Mouse (Mus musculus): ENCODE measurements at regions not wholly inside any gene's neighbourhood (a gene's known extent, or its start where the extent isn't known, plus 50 kb on each side); places are given as distances from the start of the nearest gene placed in this dataset.

DNA sequence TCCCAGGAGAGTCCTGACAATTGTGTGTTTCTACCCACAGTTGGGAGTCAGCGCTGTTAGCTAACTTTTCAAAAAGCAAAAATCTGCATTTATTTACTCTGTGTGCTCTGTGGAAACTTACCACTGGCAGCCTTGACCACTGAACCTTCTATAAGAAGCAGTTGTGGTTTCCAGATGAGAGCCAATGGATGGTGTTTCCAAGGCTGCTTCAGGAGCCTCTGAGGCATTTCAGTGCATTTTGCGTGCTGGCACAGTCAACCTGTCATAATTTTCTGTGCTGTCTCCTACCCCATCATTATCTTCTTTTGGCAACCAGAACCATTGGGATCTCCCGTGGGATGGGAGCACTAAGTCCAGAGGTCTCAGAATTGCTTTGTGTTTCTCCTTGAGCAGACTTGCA is 60.3 kb downstream of the 4930544G11Rik start:
- no peak for DNase-seq (ENCODE audit: low read depth, low spot score)
- WGBS = 92% methylated on average over 3 of the region's 3 CpGs

DNA sequence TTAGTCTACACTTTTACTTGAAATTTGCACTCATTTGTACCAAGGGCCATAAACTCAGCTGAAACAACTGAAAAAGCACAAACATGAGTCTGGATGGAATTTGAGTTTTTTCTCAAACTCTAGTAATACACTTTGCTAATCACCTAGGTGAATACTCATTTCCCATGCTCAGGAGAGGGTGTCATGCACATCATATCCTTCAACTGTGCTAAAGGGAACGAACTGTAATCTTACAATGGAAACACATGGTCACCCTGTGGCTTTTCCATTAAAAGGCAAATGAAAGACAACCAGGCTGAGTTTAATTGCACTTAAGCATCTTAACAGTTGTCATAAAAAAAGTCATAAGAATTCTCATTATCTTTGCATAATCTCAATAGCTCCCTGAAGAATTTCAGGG is 71.1 kb downstream of the 4930544G11Rik start:
- DNase-seq (ENCODE audit: low read depth, low spot score) = no peak
- WGBS = 55% methylated on average over 1 of the region's 1 CpGs

- no peak for DNase-seq (ENCODE audit: low read depth, low spot score)
- 80% methylated on average over 2 of the region's 2 CpGs for WGBS
These were observed 84.4 kb downstream of the 4930544G11Rik start for GRCm38 (mm10) chr6:66036789-66037188.

DNA sequence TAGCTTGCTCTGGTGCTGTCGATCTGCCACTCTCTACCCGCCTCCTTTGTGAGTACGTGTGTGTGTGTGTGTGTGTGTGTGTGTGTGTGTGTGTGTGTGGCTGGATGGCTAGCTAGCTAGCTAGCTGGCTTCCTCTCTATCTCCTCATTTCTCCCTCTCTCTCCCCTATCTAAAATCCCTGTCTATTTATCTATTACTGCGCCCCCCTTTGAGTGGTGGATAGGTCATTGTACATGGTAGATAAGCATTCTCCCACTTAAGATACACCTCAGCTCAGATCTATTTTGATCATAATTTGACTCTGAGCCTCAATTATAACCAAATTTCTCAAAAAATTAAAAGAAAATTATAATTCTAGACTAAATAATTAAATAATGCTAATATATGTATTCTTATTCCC is 99.4 kb downstream of the 4930544G11Rik start:
- 42% methylated on average over 4 of the region's 4 CpGs for WGBS
- no peak for DNase-seq (ENCODE audit: low read depth, low spot score)

GRCm38 (mm10) chr6:66052386-66052785 is 100.0 kb downstream of the 4930544G11Rik start:
- DNase-seq (ENCODE audit: low read depth, low spot score) = no peak

GRCm38 (mm10) chr6:66053197-66053596 is 100.8 kb downstream of the 4930544G11Rik start:
- WGBS = 75% methylated on average over 2 of the region's 2 CpGs

DNA sequence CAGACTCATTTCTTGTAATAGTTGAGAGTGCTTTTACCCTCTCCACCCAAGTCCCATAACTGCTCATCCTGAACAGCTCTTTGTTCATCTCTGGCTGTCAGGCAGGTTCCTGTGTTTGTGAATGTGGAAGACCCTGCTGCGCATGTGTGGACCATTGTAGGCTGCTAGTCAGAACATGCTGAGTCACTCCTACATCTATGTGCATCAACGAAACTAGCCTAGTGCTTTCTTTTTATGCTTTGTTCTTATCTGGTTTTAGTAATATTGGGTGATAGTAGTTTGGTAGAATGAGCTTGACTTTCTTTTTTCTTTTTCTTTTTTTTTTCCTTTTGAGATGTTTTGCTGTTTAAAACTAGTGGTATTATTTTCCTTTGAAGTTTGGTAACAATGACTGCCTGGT is 116.5 kb downstream of the 4930544G11Rik start:
- WGBS = 68% methylated on average over 2 of the region's 2 CpGs
- no peak for DNase-seq (ENCODE audit: low read depth, low spot score)

More at GRCm38 (mm10) chr6:66053197-66053596, 100.8 kb downstream of the 4930544G11Rik start:
- DNase-seq (ENCODE audit: low read depth, low spot score) = no peak

GRCm38 (mm10) chr6:66077445-66077844 is 125.0 kb downstream of the 4930544G11Rik start:
- WGBS = 56% methylated on average over 2 of the region's 2 CpGs
- no peak for DNase-seq (ENCODE audit: low read depth, low spot score)

DNA sequence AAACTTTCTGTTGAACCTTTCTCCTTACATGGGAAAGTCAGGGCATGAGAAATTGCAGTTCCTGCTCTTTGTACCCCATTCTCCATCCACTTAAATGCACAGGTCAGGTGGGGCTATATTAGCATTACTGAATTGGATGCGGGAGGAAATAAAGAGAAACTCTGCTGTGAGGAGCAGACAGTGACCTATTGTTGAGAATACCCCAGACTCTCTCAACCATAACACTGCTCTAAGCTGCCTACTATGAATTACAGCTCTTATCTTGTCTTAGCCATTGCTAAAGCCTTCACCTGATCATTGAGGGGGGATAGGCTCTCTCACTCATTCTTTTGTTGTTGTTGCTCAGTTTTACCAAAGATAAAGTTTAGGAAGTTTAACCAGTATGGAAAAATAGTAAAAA is 126.4 kb downstream of the 4930544G11Rik start:
- no peak for DNase-seq (ENCODE audit: low read depth, low spot score)
- WGBS = 47% methylated on average over 1 of the region's 1 CpGs

DNA sequence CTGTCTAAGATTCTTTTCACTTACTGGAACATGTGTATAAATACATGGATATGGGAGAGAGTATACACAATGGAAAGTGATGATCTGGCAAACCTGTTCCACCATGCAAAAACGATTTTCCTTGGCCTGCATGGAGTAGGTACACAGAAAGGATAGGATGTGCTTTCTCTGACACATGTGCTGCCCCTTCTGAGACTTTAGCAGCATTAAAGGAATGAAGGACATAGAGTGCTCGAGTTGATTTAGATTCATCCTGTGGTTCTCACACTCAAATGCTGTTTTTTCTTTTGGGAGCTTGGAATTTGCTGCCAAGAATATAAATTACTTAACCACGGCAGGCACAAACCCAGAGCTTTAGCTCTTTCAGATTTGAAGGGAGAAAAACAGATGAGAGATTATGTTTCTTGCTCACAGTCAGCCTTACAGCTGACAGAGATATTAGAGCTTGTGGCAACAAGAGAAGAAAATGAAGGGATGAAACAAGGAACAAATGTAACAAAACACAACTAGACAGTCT is 149.2 kb downstream of the 4930544G11Rik start:
- DNase-seq (ENCODE audit: low read depth, low spot score) = no peak
- WGBS = 44% methylated on average over 3 of the region's 3 CpGs

DNA sequence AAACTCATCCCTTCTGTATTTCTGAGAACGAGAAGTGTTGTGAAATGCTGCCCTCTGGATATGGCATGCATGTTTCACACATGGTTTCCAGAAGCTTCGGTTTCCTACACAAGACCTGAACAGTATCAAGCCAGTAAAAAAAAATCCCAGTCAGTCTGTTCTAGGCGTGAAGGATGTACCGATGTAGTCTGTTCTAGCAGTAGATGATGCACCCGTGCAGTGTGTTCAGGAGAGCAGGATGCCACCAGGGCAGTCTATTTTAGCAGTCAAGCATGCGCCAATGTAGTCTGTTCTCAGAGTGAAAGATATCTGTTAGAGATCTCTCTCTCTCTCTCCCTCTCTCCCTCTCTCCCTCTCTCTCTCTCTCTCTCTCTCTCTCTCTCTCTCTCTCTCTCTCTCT is 162.0 kb downstream of the 4930544G11Rik start:
- WGBS = 85% methylated on average over 6 of the region's 6 CpGs
- DNase-seq (ENCODE audit: low read depth, low spot score) = no peak

GRCm38 (mm10) chr6:66121479-66122183 is 169.2 kb downstream of the 4930544G11Rik start:
- no peak for DNase-seq (ENCODE audit: low read depth, low spot score)
- 82% methylated on average over 5 of the region's 5 CpGs for WGBS

DNA sequence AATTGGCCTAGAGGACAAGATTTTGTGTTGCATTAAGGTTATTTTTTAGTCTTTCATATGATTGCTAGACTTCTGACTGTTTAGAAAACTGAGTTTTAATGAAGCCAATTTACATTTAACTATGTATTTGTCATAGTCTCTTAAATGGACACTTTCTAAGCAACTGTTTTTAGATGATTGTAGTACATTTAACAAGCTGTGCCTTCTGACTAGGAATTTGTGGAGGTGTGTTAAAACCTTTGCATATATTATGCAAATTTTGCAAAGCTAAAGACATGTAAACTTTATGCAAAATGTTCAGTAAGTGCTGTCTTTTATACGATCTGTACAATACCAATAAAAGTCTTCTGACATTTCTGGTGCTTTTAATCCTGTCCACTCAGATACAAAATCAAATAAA is 171.9 kb downstream of the 4930544G11Rik start:
- WGBS = 29% methylated on average over 1 of the region's 1 CpGs

DNA sequence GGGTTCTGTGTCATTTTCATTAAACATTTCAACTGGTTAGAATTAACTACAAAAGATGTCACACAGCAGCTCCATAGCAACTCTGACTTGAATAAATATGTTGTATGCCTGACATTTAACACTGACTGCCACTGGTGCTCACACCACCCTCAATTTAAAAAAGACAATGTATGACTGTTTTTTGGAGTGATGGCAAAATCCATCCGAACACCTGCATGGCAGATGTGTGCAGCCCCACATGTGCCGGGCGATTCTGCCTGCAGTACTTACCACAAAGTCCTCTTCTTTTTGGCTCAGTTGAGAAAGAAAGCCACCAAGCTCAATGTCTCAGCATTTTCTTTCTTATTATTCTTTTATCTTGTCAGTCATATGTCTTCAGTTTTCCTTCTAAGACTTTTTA is 199.4 kb downstream of the 4930544G11Rik start:
- DNase-seq (ENCODE audit: low read depth, low spot score) = no peak
- 94% methylated on average over 3 of the region's 3 CpGs for WGBS

More for the DNA sequence above, 171.9 kb downstream of the 4930544G11Rik start:
- no peak for DNase-seq (ENCODE audit: low read depth, low spot score)

GRCm38 (mm10) chr6:66154831-66155230 is 202.4 kb downstream of the 4930544G11Rik start:
- 86% methylated on average over 2 of the region's 2 CpGs for WGBS
- no peak for DNase-seq (ENCODE audit: low read depth, low spot score)

DNA sequence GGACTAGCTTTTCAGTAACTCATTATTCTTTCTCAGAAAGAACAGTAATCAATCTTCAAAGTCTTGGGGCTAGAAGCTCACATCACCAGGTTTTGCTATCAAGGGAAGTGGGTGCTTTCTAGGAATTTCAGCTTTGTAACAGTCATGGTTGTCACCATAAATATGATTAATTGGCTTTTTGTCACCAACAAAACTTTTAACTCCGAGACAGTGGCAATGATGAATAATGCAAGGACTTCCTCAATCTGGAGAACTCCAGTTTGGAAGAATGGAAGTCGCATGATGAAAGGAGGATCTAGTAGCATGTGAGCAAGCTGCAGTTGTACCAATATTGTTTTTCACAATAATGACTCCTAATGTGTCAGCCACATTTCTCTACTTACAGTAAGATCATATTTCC is 208.4 kb downstream of the 4930544G11Rik start:
- 58% methylated on average over 2 of the region's 2 CpGs for WGBS
- no peak for DNase-seq (ENCODE audit: low read depth, low spot score)

DNA sequence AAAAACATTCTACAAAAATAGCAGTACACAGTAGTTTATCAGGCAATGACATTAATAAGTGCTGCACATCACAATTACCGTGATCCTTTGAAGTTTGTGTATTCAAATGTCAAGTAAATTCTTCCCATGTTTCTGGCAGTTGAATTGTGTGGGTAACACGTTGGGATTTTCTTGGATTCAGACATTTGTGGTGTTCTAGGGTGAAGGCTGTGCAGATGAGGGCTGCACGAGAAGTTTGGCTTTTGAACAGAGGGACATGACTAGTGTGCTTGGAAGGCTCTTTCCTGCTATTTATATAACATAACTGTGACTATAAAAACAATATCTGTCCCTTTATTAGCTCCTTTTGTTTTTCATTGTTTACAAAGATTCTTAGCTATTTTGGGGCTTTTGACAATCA is 216.5 kb downstream of the 4930544G11Rik start:
- 54% methylated on average over 3 of the region's 3 CpGs for WGBS
- no peak for DNase-seq (ENCODE audit: low read depth, low spot score)

GRCm38 (mm10) chr6:66197990-66198389 is 245.6 kb downstream of the 4930544G11Rik start:
- 74% methylated on average over 1 of the region's 1 CpGs for WGBS
- DNase-seq (ENCODE audit: low read depth, low spot score) = no peak

GRCm38 (mm10) chr6:66200136-66200790 is 247.9 kb downstream of the 4930544G11Rik start:
- no peak for DNase-seq (ENCODE audit: low read depth, low spot score)
- WGBS = 28% methylated on average over 6 of the region's 6 CpGs

DNA sequence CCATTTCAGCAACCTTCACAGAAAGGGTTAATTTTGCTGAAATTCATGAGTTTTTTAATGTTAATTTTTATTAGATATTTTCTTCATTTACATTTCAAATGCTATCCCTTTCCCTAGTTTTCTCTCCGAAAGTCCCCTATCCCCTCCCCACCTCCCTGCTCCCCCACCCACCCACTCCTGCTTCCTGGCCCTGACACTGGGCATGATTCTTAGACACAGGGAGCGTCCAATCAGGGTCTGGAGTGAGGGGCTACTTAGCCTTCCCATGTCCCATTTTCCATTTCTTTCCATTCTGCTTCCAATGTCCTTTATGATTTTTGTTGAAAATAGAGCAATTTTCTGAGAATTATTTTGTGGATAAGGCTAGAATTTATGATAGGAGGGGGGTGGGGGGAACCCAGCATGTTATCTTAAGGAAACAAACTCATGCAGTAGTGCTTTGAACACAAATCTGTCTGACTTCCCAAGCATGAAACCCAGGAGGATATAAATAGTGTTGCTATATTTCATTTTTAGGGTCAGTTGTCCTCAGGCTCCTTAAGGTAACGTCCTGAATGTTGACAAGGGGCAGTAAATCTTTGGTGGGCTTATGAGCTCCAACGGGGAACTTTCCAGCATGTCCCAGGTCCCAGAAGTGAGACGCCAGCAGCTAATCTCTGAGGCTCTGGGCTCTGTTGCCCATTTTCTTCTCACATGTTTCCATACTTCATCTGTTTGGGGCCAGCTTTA is 254.0 kb downstream of the 4930544G11Rik start:
- 53% methylated on average over 5 of the region's 5 CpGs for WGBS
- no peak for DNase-seq (ENCODE audit: low read depth, low spot score)

- no peak for DNase-seq (ENCODE audit: low read depth, low spot score)
- WGBS = 72% methylated on average over 2 of the region's 2 CpGs
These were observed 265.1 kb downstream of the 4930544G11Rik start for GRCm38 (mm10) chr6:66217543-66217942.

Data from large intestine, adult 2 months (tissue).